In genomic region chr11:32538435-32538834, GRCm38 (mm10) we compare ENCODE assay signal across 11 mouse cellular contexts. TPM values are rescaled to one million over a fixed set of nuclear protein-coding genes. Genes with fewer than 3 reads are reported as not detected.
A peak's percentile ranks its signal among the peaks of the same experiment; 100 is the strongest.
DNase-seq lines count a peak whose midpoint lies in the region; ATAC-seq and TF ChIP-seq lines count a peak whose summit lies in the region.
"Had no signal": no experiment of that assay in that cellular context is flagged by ENCODE, and none has a peak within 500 bp of the region (broad histone marks: within the 10 kb centered on the region; RNA-seq: fewer than 3 reads in every experiment).

No protein-coding gene starts in this region.

- H3K27ac ChIP-seq in lung, embryonic 14.5 days (ENCODE audit: low read depth): peak overlapping the region; percentile 24; the same call in 1 of the 2 replicates
- H3K27ac ChIP-seq in heart, embryonic 13.5 days (replicated peaks): peak overlapping the region; percentile 63
- peak overlapping the region; percentile 17; the same call in 1 of the 2 replicates for H3K27ac ChIP-seq in intestine, embryonic 16.5 days (ENCODE audit: low read length)
- H3K27ac ChIP-seq in liver, embryonic 13.5 days: peak overlapping the region; percentile 97

- no peaks in the 10 kb centered on the region for H3K36me3 ChIP-seq in lung, embryonic 14.5 days (ENCODE audit: insufficient read depth)
- H3K36me3 ChIP-seq in heart, embryonic 13.5 days: no peaks in the 10 kb centered on the region
- no peaks in the 10 kb centered on the region for H3K36me3 ChIP-seq in intestine, embryonic 16.5 days (ENCODE audit: control insufficient read depth, insufficient read depth, low read length)
- no peaks in the 10 kb centered on the region for H3K36me3 ChIP-seq in liver, embryonic 13.5 days

- no peak for DNase-seq in lung, embryonic 14.5 days
- no peak for DNase-seq in lung, postnatal 10 days
- DNase-seq in liver, embryonic 13.5 days: no peak
- no peak for DNase-seq in frontal cortex, postnatal 36 days (ENCODE audit: low spot score in 2 of 2)
- DNase-seq in left cerebral cortex, adult 8-10 months (ENCODE audit: low spot score in 2 of 2): no peak
- DNase-seq: cerebellum, postnatal 10 days; left cerebral cortex, postnatal 4 days had no signal

- no peak overlapping the region for H3K4me3 ChIP-seq in lung, embryonic 14.5 days (ENCODE audit: low read depth, low read length)
- no peak overlapping the region for H3K4me3 ChIP-seq in heart, embryonic 13.5 days
- no peak overlapping the region for H3K4me3 ChIP-seq in intestine, embryonic 16.5 days (ENCODE audit: low read length)
- H3K4me3 ChIP-seq in liver, embryonic 13.5 days (replicated peaks): no peak overlapping the region

- peaks cover 18% of the 10 kb centered on the region for H3K4me1 ChIP-seq in lung, embryonic 14.5 days (ENCODE audit: insufficient read depth)
- peaks cover 57% of the 10 kb centered on the region for H3K4me1 ChIP-seq in heart, embryonic 13.5 days
- peaks cover 25% of the 10 kb centered on the region for H3K4me1 ChIP-seq in intestine, embryonic 16.5 days (ENCODE audit: control insufficient read depth, insufficient read depth, low read length)
- peaks cover 100% of the 10 kb centered on the region for H3K4me1 ChIP-seq in liver, embryonic 13.5 days (replicated peaks)

- no peaks in the 10 kb centered on the region for H3K27me3 ChIP-seq in lung, embryonic 14.5 days (ENCODE audit: insufficient read depth, low read length)
- H3K27me3 ChIP-seq in heart, embryonic 13.5 days (replicated peaks): no peaks in the 10 kb centered on the region; the same call in 1 of the 2 replicates
- no peaks in the 10 kb centered on the region for H3K27me3 ChIP-seq in intestine, embryonic 16.5 days (replicated peaks; ENCODE audit: control insufficient read depth, insufficient read depth, low read length)
- no peaks in the 10 kb centered on the region for H3K27me3 ChIP-seq in liver, embryonic 13.5 days

- WGBS in lung, embryonic 14.5 days: 66% methylated on average over 6 of the region's 6 CpGs
- 64% methylated on average over 6 of the region's 6 CpGs for WGBS in heart, embryonic 13.5 days
- 65% methylated on average over 6 of the region's 6 CpGs for WGBS in intestine, embryonic 16.5 days
- WGBS in liver, embryonic 13.5 days (ENCODE audit: insufficient replicate concordance): 51% methylated on average over 6 of the region's 6 CpGs

- ATAC-seq in lung, embryonic 14.5 days (ENCODE audit: insufficient read depth): no peak; the same call in 1 of the 2 replicates
- 0 out of 2 replicates have a peak, but pooled peaks have one; percentile 34 for ATAC-seq in heart, embryonic 13.5 days (ENCODE audit: extremely low read depth, insufficient number of reproducible peaks, low FRiP score, low TSS enrichment)
- no peak for ATAC-seq in intestine, embryonic 16.5 days
- no peak for ATAC-seq in liver, embryonic 13.5 days (ENCODE audit: low read depth)

- TF ChIP-seq CTCF in lung, embryonic 14.5 days (IDR thresholded peaks at IDR 0.05; ENCODE audit: low read depth): no peak

- no peak overlapping the region for H3K4me2 ChIP-seq in lung, embryonic 14.5 days
- no peak overlapping the region for H3K4me2 ChIP-seq in heart, embryonic 13.5 days
- no peak overlapping the region for H3K4me2 ChIP-seq in intestine, embryonic 16.5 days (ENCODE audit: low read depth, low read length)
- H3K4me2 ChIP-seq in liver, embryonic 13.5 days: peak overlapping the region; percentile 6; the same call in 1 of the 2 replicates

- no peaks in the 10 kb centered on the region for H3K9me3 ChIP-seq in lung, embryonic 14.5 days (ENCODE audit: low read depth, low read length)
- H3K9me3 ChIP-seq in heart, embryonic 13.5 days: no peaks in the 10 kb centered on the region
- no peaks in the 10 kb centered on the region for H3K9me3 ChIP-seq in intestine, embryonic 16.5 days (ENCODE audit: control insufficient read depth, low read length)
- no peaks in the 10 kb centered on the region for H3K9me3 ChIP-seq in liver, embryonic 13.5 days (replicated peaks)
- H3K9me3 ChIP-seq: G1E had no signal

- no peak overlapping the region for H3K9ac ChIP-seq in lung, embryonic 14.5 days
- no peak overlapping the region for H3K9ac ChIP-seq in heart, embryonic 13.5 days
- H3K9ac ChIP-seq in intestine, embryonic 16.5 days (ENCODE audit: low read depth, low read length): no peak overlapping the region
- peak overlapping the region; percentile 19; the same call in 1 of the 2 replicates for H3K9ac ChIP-seq in liver, embryonic 13.5 days

RNA-seq across cellular contexts. Expression of gene Stk10, which starts 5.3 kb away (rescaled TPM):
- polyA plus RNA-seq in lung, embryonic 14.5 days (2014; fragmentation: Nextera tagmentation; extraction: Ambion mirVana): 1.9 and 2.0 TPM in 2 replicates
- 2.3 and 2.6 TPM in 2 replicates for polyA plus RNA-seq in heart, embryonic 13.5 days (2015; fragmentation: Nextera tagmentation; extraction: Ambion mirVana)
- polyA plus RNA-seq in intestine, embryonic 16.5 days (2015; fragmentation: Nextera tagmentation; extraction: Ambion mirVana): 5.2 and 5.7 TPM in 2 replicates
- 3.0 and 4.5 TPM in 2 replicates for polyA plus RNA-seq in liver, embryonic 13.5 days (2015; fragmentation: Nextera tagmentation; extraction: Ambion mirVana)
- total RNA-seq in left cerebral cortex, adult 8-10 months (2022): 1 to 10 TPM; 7.4 to 9.9 (median 9.3) TPM

RNA-seq across cellular contexts. Expression of gene Efcab9, which starts 6.6 kb away (rescaled TPM):
- polyA plus RNA-seq in lung, embryonic 14.5 days (2014; fragmentation: Nextera tagmentation; extraction: Ambion mirVana): 0.37 TPM in 1 of 2 replicates, not detected in the other
- 0.25 TPM in 1 of 2 replicates, not detected in the other for polyA plus RNA-seq in heart, embryonic 13.5 days (2015; fragmentation: Nextera tagmentation; extraction: Ambion mirVana)
- 0.65 and 0.77 TPM in 2 replicates for polyA plus RNA-seq in intestine, embryonic 16.5 days (2015; fragmentation: Nextera tagmentation; extraction: Ambion mirVana)
- polyA plus RNA-seq in liver, embryonic 13.5 days (2015; fragmentation: Nextera tagmentation; extraction: Ambion mirVana): 0.46 and 0.74 TPM in 2 replicates
- 1 to 10 TPM; 1.2 to 1.8 (median 1.4) TPM for total RNA-seq in left cerebral cortex, adult 8-10 months (2022)
- polyA plus RNA-seq: G1E; neural tube, embryonic 14.5 days had no signal

Comparison
In these comparisons a context has a peak if more than half of its experiments do, and no peak if none do; other contexts are left out.
1. H3K27ac ChIP-seq: peak in every context shown above with its lines; median percentile 97 in liver, embryonic 13.5 days; 63 in heart, embryonic 13.5 days; 24 in lung, embryonic 14.5 days; 17 in intestine, embryonic 16.5 days.